Mouse (Mus musculus): ENCODE measurements around the gene Fbxl17.

Gene Fbxl17

GRCm38 (mm10) chr17:63284074-63284473, 215.7 kb downstream of the Fbxl17 start:
- no peak for DNase-seq (ENCODE audit: low read depth, low spot score)

- peak; percentile 54 for DNase-seq (ENCODE audit: low read depth, low spot score)
These were observed 217.8 kb downstream of the Fbxl17 start for GRCm38 (mm10) chr17:63282004-63282403.

- DNase-seq (ENCODE audit: low read depth, low spot score), result peak; percentile 46
These were observed 218.8 kb downstream of the Fbxl17 start for GRCm38 (mm10) chr17:63280990-63281389.

GRCm38 (mm10) chr17:63279144-63279543, 220.7 kb downstream of the Fbxl17 start:
- no peak for DNase-seq (ENCODE audit: low read depth, low spot score)

GRCm38 (mm10) chr17:63273353-63273752, 226.5 kb downstream of the Fbxl17 start:
- DNase-seq (ENCODE audit: low read depth, low spot score), result no peak

GRCm38 (mm10) chr17:63272914-63273313, 226.9 kb downstream of the Fbxl17 start:
- no peak for DNase-seq (ENCODE audit: low read depth, low spot score)

- DNase-seq (ENCODE audit: low read depth, low spot score), result peak; percentile 51
These were observed 228.8 kb downstream of the Fbxl17 start for GRCm38 (mm10) chr17:63271000-63271399.

GRCm38 (mm10) chr17:63270513-63270912, 229.3 kb downstream of the Fbxl17 start:
- peak; percentile 87 for DNase-seq (ENCODE audit: low read depth, low spot score)

- no peak for DNase-seq (ENCODE audit: low read depth, low spot score)
These were observed 237.1 kb downstream of the Fbxl17 start for GRCm38 (mm10) chr17:63262674-63263073.

- no peak for DNase-seq (ENCODE audit: low read depth, low spot score)
These were observed 238.2 kb downstream of the Fbxl17 start for GRCm38 (mm10) chr17:63261508-63262141.

- no peak for DNase-seq (ENCODE audit: low read depth, low spot score)
These were observed 240.7 kb downstream of the Fbxl17 start for GRCm38 (mm10) chr17:63259091-63259490.

GRCm38 (mm10) chr17:63246144-63246619, 253.6 kb downstream of the Fbxl17 start:
- DNase-seq (ENCODE audit: low read depth, low spot score), result peak; percentile 31

GRCm38 (mm10) chr17:63245472-63245871, 254.3 kb downstream of the Fbxl17 start:
- DNase-seq (ENCODE audit: low read depth, low spot score), result no peak

GRCm38 (mm10) chr17:63242761-63243160, 257.1 kb downstream of the Fbxl17 start:
- DNase-seq (ENCODE audit: low read depth, low spot score), result no peak

- DNase-seq (ENCODE audit: low read depth, low spot score), result no peak
These were observed 259.1 kb downstream of the Fbxl17 start for GRCm38 (mm10) chr17:63240731-63241106.

- no peak for DNase-seq (ENCODE audit: low read depth, low spot score)
These were observed 259.6 kb downstream of the Fbxl17 start for GRCm38 (mm10) chr17:63240021-63240730.

- no peak for DNase-seq (ENCODE audit: low read depth, low spot score)
These were observed 263.0 kb downstream of the Fbxl17 start for GRCm38 (mm10) chr17:63236846-63237245.

GRCm38 (mm10) chr17:63236221-63236620, 263.6 kb downstream of the Fbxl17 start:
- DNase-seq (ENCODE audit: low read depth, low spot score), result no peak

- DNase-seq (ENCODE audit: low read depth, low spot score), result no peak
These were observed 264.0 kb downstream of the Fbxl17 start for GRCm38 (mm10) chr17:63235821-63236220.

GRCm38 (mm10) chr17:63229111-63229510, 270.7 kb downstream of the Fbxl17 start:
- no peak for DNase-seq (ENCODE audit: low read depth, low spot score)

GRCm38 (mm10) chr17:63226380-63226779, 273.4 kb downstream of the Fbxl17 start:
- no peak for DNase-seq (ENCODE audit: low read depth, low spot score)

- no peak for DNase-seq (ENCODE audit: low read depth, low spot score)
These were observed 273.9 kb downstream of the Fbxl17 start for GRCm38 (mm10) chr17:63225959-63226358.

GRCm38 (mm10) chr17:63223675-63224074, 276.1 kb downstream of the Fbxl17 start:
- no peak for DNase-seq (ENCODE audit: low read depth, low spot score)
